Mouse (Mus musculus) spleen, postnatal 14 days (tissue): ENCODE results near the gene Gm14410.
A peak's percentile ranks its signal among the peaks of the same experiment; 100 is the strongest.
"Not testable (repeated sequence)": the region's sequence is repeated elsewhere in the genome, so short reads cannot be mapped to it uniquely, and the experiment has no call there.

Source experiments
- DNase-seq, 2 experiments: peaks; one replicate each; pipeline ENCODE4 v3.0.0; 2021 to 2022; ENCODE audit warnings: low spot score in 2 of 2

Gm14410 gene

DNA sequence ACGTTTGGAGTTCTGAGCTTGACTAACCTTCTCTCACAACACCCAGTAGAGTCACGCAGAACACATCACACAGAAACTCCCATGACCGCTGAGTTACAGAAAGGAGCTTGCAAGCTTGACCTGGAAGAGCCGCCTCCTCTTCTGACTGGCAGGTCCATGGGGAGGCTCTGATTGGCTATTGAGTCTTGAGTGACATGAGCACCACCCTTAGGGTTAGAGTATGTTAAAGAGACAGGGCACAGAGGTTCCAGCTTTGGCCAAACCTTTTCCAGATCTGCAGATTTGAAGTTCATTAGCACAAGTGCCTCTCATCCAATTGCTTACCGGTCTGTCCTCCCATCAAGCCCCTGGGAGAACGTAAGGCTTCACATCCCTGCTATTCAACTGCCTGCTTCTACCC is at the start of gene Gm14410:
TSS of gene Gm14410 (minus strand) at position 81 of the 400 bp plus-strand sequence.
- peak in 1 of 2 experiments; percentile 29 for DNase-seq

DNA sequence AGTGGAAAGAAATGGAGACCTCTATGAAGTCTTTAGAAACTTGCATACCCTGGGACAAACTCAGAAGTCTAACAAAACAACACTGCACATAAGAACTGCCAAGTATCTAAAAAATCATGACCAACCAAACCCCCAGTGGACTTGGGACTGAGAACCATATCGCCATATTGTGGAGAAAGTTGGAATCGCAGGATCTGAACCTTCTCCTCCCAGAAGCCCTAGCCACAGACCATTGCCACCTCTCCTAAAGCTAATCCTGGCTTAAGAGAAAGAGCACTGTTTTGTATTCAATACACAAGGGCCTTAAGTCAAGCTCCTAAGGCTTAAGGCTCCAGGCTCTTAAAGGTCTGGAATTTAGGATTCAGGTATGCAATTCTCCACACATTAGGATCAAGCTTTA is 41.2 kb upstream of the Gm14410 start:
- not testable (repeated sequence) for DNase-seq

DNA sequence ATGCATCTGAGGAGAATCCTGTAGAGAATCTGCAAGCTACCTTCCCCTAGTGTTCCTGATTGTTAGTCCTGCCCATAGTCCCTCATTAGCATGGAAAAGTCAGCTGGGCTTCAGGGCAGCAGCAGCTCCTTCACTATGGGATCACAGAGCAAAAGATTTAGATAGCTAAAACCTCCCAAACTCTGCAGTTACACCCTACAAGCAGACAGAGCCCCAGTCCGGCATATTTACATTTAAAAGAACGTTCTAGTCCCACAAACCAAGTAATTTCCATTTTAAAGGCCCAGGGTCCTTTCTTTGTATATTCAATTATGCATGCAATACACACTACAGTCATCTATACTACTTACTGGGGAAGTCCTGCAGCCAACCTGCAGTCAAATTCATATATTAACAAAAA is 24.2 kb upstream of the Gm14410 start:
- DNase-seq, result not testable (repeated sequence)

DNA sequence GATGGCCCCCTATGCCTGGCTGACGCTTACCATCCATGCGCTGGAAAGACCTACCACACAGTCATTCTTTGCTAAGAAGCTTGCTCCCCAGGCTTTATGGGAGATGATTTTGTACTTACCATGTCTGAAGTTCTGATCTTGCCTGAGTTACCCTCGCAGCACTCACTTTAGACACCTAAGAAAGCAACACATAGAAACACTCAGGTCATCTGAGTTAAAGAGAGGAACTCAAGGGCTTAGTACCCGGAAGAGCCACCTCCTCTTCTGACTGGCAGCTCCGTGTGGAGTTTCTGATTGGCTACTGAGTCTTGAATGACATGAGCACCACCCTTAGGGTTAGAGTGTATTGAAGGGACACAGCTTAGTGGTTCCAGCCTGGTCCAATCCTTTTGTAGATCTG is 33.5 kb downstream of the Gm14410 start:
- not testable (repeated sequence) for DNase-seq
